Mouse (Mus musculus) testis, postnatal 14 days (tissue): ENCODE measurements around the gene Tekt2.

Source experiments
- DNase-seq: peaks from one replicate; pipeline ENCODE4 v3.0.0; 2021; ENCODE audit warnings: low spot score

Gene Tekt2

GRCm38 (mm10) chr4:126325281-126325861, at the start of gene Tekt2:
Gene Tekt2 (minus strand): TSS chr4:126325688.
- DNase-seq, result peak; percentile 69

DNA sequence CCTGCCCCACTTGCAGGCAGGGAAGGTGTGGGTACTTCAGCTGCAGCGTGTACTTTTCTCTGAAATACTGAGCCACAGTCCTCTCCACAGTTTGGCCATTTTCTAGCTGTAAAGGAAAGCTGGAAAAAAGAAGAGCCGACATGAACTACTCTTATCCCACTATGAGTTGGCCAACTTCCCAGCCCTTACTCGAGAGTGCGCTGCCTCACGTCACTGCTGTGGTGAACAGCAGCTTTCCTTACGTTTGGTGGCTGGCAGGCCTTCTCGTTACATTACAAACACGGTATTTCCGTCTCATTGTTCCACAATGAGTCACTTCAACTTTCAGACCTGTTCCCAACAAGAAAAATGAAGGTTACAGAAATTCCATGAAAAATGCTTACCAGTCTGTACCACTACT, 46.0 kb upstream of the Tekt2 start:
- no peak for DNase-seq

GRCm38 (mm10) chr4:126360069-126360468, 34.6 kb upstream of the Tekt2 start:
- DNase-seq, result no peak

GRCm38 (mm10) chr4:126343451-126343850, 18.0 kb upstream of the Tekt2 start:
- no peak for DNase-seq

- DNase-seq, result no peak
These were observed 14.0 kb upstream of the Tekt2 start for GRCm38 (mm10) chr4:126339461-126339860.

DNA sequence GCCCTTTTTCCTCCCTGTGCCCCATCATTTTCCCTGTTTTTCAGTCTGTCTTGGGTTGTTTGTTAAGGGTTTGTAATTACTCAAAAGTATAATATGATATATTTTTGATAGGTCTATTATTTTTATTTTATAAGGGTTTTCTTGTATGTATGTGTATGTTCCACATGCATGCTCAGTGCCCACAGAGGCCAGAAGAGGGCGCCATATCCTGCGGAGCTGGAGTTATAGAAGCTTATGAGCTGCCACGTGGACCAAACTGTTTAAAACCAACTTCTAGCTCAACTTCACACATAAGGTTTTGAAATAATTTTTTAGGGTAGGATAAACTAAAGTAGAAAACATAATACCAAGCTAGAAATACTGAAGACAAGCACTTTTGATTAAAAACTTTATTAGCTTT, 6.9 kb upstream of the Tekt2 start:
- DNase-seq, result no peak

DNA sequence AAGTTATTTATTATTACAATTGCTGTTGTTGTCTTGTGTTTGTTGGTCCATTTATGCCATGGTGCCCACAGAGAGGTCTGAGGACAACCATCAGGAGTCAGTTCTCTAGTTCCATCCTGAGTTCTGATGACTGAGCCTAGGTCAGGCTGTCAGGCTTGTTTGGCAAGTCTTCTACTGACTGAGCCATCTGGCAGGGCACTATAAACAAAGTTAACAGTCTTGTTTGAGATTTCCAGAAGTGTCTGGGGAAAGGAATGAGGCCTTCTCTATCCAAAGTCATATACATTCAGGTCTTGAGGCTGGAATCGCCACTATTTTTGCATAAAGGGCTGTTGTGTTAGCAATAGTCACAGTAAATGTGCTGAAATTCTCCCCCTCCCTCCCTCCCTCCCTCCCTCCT, 6.3 kb upstream of the Tekt2 start:
- DNase-seq, result no peak

DNA sequence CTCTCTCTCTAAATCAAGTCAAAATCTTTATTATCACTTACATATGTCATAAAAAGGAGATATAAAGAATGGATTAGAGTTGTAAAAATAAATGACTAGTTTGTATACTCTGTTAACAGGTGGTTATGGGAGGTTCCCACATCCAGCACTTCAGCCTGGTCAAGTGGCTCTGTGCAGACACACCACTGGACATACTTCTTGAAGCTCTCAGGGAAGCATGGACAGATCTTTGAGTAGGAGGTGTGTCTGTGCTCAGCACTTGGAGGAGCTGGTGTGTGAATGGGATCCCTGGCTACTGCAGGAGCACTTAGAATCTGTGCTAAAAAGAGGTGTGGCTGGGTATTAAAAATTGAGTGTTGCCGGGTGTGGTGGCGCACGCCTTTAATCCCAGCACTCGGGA, 4.8 kb upstream of the Tekt2 start:
- no peak for DNase-seq

DNA sequence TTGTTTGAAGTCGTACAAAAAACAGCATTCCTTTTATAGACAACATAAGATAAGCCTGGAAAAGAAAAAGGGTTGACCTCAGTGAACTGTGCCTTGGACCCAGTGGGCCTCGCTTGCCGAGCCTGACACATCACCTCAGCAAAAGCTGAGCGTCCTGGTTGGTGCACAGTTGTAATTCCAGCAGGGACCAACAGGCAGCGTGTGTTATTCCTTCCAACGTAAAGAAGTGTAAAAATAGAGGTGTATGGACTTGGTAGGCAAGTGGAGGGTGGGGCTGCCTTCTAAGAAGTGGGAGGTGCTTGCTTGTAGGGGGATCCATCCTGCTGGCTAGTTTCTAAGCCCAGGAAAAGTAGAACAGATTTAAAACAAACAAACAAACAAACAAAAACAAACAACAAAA, 548 bp upstream of the Tekt2 start:
- DNase-seq, result no peak

- DNase-seq, result no peak
These were observed 627 bp downstream of the Tekt2 start for GRCm38 (mm10) chr4:126324861-126325260.

DNA sequence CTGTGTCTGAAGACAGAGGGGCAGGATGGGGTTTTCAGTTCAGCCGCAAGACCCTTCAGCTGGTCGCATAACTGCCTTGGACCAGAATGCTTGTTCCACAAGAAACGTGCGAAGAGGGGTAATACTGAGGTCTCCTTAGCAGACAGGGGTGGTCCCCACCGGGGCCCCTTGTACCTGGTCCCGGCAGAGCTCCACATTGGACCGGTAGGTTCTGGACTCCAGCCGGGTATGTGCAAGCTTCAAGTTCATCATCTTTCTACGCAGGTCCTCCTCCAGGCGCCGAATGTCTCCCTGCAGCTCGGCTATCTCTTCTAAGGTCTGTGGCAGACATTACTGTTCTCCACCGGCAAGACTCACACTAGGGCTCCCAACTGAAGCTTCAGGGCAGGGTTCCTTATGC, 2.8 kb downstream of the Tekt2 start:
- DNase-seq, result no peak

- no peak for DNase-seq
These were observed 3.5 kb downstream of the Tekt2 start for GRCm38 (mm10) chr4:126321854-126322511.

DNA sequence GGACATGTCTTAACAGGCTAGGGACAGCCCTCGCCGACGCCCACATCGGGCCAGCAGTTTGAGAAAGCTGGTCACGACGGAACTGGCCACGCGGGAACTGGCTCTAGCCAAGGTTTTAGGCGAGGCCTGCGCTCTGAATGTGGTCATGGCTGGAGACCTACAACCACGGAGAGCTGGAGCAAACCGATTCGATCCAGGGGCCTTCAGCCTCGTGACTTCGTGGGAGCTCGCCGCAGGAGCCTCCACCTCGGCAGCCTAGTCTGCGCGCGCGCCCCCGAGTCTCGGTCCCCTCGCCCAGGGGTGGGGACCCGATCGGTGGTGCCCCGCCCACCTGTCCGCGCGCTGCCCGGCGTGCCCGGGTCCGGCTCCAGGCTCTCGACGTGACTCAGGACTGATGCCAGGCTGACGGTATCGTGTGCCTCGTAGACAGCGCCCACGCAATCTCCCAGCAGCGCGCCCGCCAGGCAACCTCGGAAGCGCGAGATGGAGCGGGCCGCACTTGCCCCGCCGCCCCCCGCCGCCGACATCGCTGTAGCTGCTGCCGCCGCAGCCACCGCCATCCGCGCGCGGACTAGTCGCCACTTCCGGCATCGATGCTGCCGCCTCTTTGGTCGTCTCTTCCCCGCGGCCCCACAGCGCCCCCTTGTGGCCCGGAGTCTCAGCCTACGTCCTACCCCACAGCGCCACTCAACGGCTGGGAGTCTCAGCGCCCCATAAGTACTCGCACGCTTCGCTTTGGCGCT, 4.2 kb downstream of the Tekt2 start, which contains the start of gene Adprhl2:
Adprhl2 (minus strand) TSS at position 593 of the 743 bp plus-strand sequence.
- DNase-seq, result peak; percentile 95

DNA sequence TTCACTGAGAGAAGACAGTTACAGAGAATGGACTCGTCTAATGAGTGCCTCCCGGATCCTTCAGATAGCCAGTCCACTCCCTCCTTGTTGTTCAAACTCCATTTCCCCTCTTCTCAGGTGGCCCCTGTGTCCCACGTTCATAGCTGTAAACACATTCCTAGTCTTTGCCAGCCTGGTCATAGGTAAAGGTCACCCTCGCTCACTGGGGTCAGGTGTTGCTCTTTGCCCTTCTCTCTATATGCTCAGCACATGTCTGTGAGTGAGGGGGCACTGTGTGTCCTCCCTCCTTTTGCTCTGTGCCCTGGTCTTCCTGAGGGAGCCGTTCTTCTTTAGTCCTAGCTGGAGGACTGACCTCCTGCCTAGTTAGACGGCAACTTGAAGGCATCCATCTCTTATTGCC, 5.7 kb downstream of the Tekt2 start:
- DNase-seq, result no peak

DNA sequence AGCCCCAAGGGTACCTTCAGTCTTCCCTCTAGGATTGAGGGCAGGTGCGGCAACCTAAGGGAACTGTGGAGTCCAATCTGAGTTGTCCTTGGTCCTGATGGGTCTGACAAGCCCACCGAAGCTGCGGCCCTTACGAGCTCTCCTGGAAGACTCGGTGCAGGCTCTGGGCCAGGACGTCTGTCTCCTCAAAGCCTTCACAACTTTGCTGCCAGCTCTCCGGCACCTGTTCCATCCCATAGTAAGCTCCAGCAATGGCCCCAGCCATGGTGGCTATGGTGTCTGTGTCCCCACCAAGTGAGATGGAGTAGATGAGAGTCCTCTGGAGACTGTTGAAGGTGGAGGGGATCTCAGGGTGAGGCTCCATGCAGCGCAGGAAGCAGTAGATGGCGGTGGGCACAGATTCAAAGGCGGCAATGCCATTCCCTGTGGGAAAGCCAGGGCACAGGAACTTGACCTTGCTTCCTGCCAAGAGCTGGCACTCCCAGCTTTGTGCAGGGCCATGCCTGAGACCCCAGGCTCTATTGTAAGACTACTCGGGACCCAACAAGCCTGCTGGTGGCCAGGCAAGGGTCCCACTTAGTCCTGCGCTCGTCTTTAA, 8.9 kb downstream of the Tekt2 start:
- no peak for DNase-seq

- no peak for DNase-seq
These were observed 9.6 kb downstream of the Tekt2 start for GRCm38 (mm10) chr4:126315931-126316330.

- no peak for DNase-seq
These were observed 11.1 kb downstream of the Tekt2 start for GRCm38 (mm10) chr4:126314393-126314792.

DNA sequence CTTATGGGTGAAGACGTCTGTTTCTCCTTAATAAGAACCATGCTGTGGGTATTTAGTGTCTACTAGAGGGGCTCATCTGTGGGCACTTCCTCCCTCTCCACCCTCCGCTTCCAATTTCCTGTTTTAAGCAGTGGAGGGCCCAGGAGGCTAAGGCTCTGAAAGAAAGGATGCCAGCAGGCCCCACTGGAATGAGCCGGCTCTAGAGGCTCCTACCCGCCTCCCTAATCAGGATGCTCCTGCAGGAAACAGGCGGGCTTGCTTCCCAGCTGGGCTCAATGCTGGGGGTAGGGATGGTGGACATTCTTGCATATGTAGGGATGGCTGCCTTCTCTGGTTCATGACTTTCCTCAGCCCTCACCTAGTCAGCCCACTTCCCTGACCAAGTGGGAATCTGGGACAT, 12.3 kb downstream of the Tekt2 start:
- DNase-seq, result no peak

DNA sequence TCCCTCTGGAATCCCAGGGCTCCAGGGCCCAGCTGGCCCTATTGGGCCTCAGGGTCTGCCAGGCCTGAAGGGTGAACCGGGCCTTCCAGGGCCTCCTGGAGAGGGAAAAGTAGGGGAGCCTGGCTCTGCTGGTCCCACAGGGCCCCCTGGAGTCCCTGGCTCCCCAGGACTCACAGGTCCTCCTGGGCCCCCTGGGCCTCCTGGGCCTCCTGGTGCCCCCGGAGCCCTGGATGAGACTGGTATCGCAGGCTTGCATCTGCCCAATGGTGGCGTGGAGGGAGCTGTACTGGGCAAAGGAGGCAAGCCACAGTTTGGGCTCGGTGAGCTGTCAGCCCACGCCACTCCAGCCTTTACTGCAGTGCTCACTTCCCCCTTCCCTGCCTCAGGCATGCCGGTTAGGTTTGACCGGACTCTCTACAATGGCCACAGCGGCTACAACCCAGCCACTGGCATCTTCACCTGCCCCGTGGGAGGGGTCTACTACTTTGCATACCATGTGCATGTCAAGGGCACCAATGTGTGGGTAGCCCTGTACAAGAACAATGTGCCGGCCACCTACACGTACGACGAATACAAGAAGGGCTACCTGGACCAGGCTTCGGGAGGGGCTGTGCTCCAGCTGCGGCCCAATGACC, 13.8 kb downstream of the Tekt2 start:
- no peak for DNase-seq

- DNase-seq, result no peak
These were observed 15.1 kb downstream of the Tekt2 start for GRCm38 (mm10) chr4:126310344-126310743.

- peak; percentile 77 for DNase-seq
These were observed 15.6 kb downstream of the Tekt2 start for GRCm38 (mm10) chr4:126309922-126310309.

- DNase-seq, result no peak
These were observed 16.1 kb downstream of the Tekt2 start for GRCm38 (mm10) chr4:126309211-126309921.
